Mouse (Mus musculus) heart, adult 9 months (tissue): ENCODE measurements around the gene Vmn1r202.
"Not testable (repeated sequence)": the region's sequence is repeated elsewhere in the genome, so short reads cannot be mapped to it uniquely, and the experiment has no call there.

Source experiments
- DNase-seq, 2 experiments: peaks; one replicate each; pipeline ENCODE4 v3.0.0; 2022; ENCODE audit warnings: low spot score in 2 of 2

Gene Vmn1r202

DNA sequence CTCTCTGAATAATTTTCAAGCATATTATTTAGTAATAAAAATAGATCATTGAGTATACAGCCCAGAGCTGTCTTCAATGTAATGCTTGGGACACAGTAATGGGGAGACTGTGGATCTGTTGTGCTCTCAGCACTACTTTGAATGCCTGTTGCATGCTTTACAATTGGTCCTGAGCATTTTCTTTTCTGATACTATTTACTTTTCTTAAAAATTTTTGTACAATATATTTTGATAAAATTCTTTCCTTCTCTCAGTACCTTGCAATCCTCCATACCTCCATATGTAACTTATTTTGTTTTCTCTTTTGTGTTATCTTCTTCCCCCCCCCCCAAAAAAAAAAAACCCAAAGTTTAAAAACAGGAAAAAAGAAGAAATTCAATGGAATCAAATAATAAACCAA lies at the start of gene Vmn1r202:
Vmn1r202 (minus strand) TSS at position 101 of the 400 bp plus-strand sequence.
- DNase-seq, result no peak

DNA sequence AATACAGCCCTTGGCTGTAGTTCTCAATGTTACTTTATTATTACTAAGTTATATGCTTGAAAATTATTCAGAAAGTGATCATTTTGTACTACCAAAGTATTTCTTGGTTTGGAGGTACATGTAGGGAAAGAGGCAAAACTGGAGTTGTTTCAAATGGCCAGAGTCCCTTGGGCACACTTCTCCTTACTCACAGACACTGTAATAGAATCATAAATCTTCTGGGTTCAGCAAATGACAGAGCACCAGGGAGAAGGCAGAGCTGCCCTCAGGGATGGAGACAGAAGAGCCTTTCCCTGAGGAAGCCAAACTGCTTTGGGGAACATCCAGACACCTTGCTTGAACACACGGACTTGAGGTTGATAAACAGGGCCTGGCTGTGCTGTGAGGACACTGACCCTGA lies 47.7 kb upstream of the Vmn1r202 start, which contains the start of gene Vmn1r204:
Vmn1r204 (plus strand) TSS at position 301 of the 400 bp plus-strand sequence.
- not testable (repeated sequence) for DNase-seq

GRCm38 (mm10) chr13:22517814-22518213 lies 12.6 kb upstream of the Vmn1r202 start, which contains the start of gene Vmn1r203:
Vmn1r203 (plus strand) TSS chr13:22518114.
- DNase-seq, result no peak

GRCm38 (mm10) chr13:22502431-22502830 lies 2.8 kb downstream of the Vmn1r202 start:
- DNase-seq, result no peak

DNA sequence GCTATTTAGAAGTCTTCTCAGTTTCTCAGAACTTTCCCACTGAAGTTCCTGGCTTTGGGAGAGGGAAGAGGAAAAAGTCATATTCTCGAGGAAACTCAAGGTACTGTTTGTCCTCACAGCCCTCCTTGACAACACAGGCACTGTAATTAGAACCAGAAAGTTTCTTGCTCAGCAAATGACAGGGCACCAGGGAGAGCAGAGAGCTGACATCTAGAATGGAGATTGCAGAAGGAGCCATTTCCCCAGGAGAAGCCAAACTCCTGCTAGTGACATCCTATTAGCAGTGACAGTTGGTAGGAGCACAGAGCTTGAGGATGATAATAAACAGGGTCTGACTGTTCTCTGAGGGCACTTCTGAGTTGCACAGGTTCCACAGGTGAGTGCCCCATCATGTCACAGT lies 33.6 kb downstream of the Vmn1r202 start, which contains the start of gene Vmn1r201:
Vmn1r201 (plus strand) TSS at position 301 of the 400 bp plus-strand sequence.
- no peak for DNase-seq

GRCm38 (mm10) chr13:22455145-22455544 lies 50.0 kb downstream of the Vmn1r202 start:
- no peak for DNase-seq
